Mouse (Mus musculus) heart, embryonic 14.5 days (tissue): ENCODE data around the gene Gdpd3. TPM values are rescaled to one million over a fixed set of nuclear protein-coding genes. Genes with fewer than 3 reads are reported as not detected.

Source experiments
- ATAC-seq: fragments of 200-750 bp; cut with Nextera tagmentation; 2 replicates; pipeline ENCODE4 v1.8.0; 2017; ENCODE audit warnings: low read depth, moderate TSS enrichment; ENCODE audit not compliant: insufficient number of reproducible peaks, insufficient read depth, low FRiP score
- H3K27ac ChIP-seq, 2 experiments: fragments of 200-500 bp in 1 of 2; fragments of 300-500 bp in 1 of 2; sonication (generic) in 1 of 2; replicated peaks in 1 of 2; 2 replicates each; pipeline ENCODE4 v1.5.1; 2012 to 2014; ENCODE audit warnings: low read depth in 2 of 2, low read length in 2 of 2, control low read depth in 1 of 2, mild to moderate bottlenecking in 1 of 2, mixed read lengths in 1 of 2; ENCODE audit not compliant: control insufficient read depth in 1 of 2, insufficient read depth in 1 of 2
- H3K27me3 ChIP-seq: fragments of 300-500 bp; sonication (generic); 2 replicates; pipeline ENCODE4 v1.6.1; 2014; ENCODE audit warnings: mild to moderate bottlenecking, low read length, control low read depth; ENCODE audit not compliant: control insufficient read depth, insufficient read depth
- H3K36me3 ChIP-seq: fragments of 300-500 bp; sonication (generic); 2 replicates; pipeline ENCODE4 v1.6.1; 2014; ENCODE audit warnings: mild to moderate bottlenecking, control low read depth, low read length, mixed read lengths; ENCODE audit not compliant: control insufficient read depth, insufficient read depth
- H3K4me1 ChIP-seq, 2 experiments: fragments of 200-500 bp in 1 of 2; fragments of 300-500 bp in 1 of 2; sonication (generic) in 1 of 2; 2 replicates each; pipeline ENCODE4 v1.6.1; 2012 to 2014; ENCODE audit warnings: low read length in 2 of 2, control low read depth in 1 of 2, mixed read lengths in 1 of 2; ENCODE audit not compliant: control insufficient read depth in 2 of 2, insufficient read depth in 2 of 2
- H3K4me2 ChIP-seq: fragments of 300-500 bp; sonication (generic); 2 replicates; pipeline ENCODE4 v1.6.1; 2014; ENCODE audit warnings: mild to moderate bottlenecking, low read length
- H3K4me3 ChIP-seq, 2 experiments: fragments of 200-500 bp in 1 of 2; fragments of 300-500 bp in 1 of 2; sonication (generic) in 1 of 2; 2 replicates each; pipeline ENCODE4 v1.5.1; 2012 to 2014; ENCODE audit warnings: low read length in 2 of 2, mild to moderate bottlenecking in 2 of 2, control low read depth in 1 of 2, low read depth in 1 of 2, moderate library complexity in 1 of 2; ENCODE audit not compliant: control insufficient read depth in 1 of 2, insufficient read depth in 1 of 2
- H3K9ac ChIP-seq: fragments of 300-500 bp; sonication (generic); 2 replicates; pipeline ENCODE4 v1.6.1; 2014; ENCODE audit warnings: mild to moderate bottlenecking, low read length
- H3K9me3 ChIP-seq: fragments of 300-500 bp; sonication (generic); 2 replicates; pipeline ENCODE4 v1.6.1; 2016; ENCODE audit warnings: low read length, control low read depth; ENCODE audit not compliant: control insufficient read depth
- WGBS: fragments of 180-500 bp; shearing (Covaris S2); extraction: QIAGEN DNeasy Blood & Tissue Kit; methylation state at CpG from one replicate; pipeline ENCODE4 v1.1.7; 2014; 5-methylcytosine and 5-hydroxymethylcytosine counted together
- polyA plus RNA-seq: library from polyadenylated mRNA; unstranded; fragments of >200 nt; fragmentation: Nextera tagmentation; extraction: Ambion mirVana; gene quantifications from 2 replicates; pipeline ENCODE4 v1.2.1, GENCODE M21; 2014

Gene Gdpd3
- polyA plus RNA-seq, 1 experiment from 2014 or later: 2.7 TPM

GRCm38 (mm10) chr7:126802134-126802889 is 36.2 kb downstream of the Gdpd3 start:
- Histone ChIP-seq H3K9ac (no peak overlapping the region), H3K4me2 (no peak overlapping the region), H3K4me1 (peaks cover 12 to 14% of the 10 kb centered on the region in 2 experiments), H3K9me3 (no peaks in the 10 kb centered on the region), H3K27me3 (no peaks in the 10 kb centered on the region), H3K27ac (no peak overlapping the region), H3K4me3 (no peak overlapping the region), H3K36me3 (peaks cover 29% of the 10 kb centered on the region)
- 77% methylated on average over 11 of the region's 11 CpGs for WGBS
- ATAC-seq: no peak

GRCm38 (mm10) chr7:126803181-126803580 is 37.0 kb downstream of the Gdpd3 start:
- H3K4me2 ChIP-seq: no peak overlapping the region
- no peaks in the 10 kb centered on the region for H3K9me3 ChIP-seq
- peaks cover 12 to 21% of the 10 kb centered on the region in 2 experiments for H3K4me1 ChIP-seq
- H3K36me3 ChIP-seq: peaks cover 25% of the 10 kb centered on the region
- no peak overlapping the region for H3K4me3 ChIP-seq
- 87% methylated on average over 6 of the region's 6 CpGs for WGBS
- H3K9ac ChIP-seq: no peak overlapping the region
- ATAC-seq: no peak
- H3K27me3 ChIP-seq: no peaks in the 10 kb centered on the region
- no peak overlapping the region for H3K27ac ChIP-seq

DNA sequence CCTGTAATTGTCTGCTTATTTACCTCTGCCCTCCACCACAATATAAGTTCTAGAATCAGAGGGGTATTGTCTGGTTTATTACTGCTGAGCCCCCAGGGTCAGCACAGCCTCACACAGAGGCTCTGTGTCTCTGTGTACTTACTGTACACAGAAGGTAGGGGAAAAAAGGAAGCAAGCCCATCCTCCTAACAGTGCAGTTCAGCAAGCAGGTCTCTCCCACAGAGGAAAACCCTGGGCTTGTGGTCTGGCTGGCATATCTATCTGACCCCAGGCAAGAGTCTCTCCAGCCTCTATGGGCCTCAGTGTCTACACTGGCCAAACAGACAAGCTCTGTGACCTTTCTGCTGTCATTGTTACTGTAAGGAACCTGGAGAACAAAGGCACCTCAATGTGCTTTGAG is 37.6 kb downstream of the Gdpd3 start:
- no peaks in the 10 kb centered on the region for H3K27me3 ChIP-seq
- ATAC-seq: no peak

DNA sequence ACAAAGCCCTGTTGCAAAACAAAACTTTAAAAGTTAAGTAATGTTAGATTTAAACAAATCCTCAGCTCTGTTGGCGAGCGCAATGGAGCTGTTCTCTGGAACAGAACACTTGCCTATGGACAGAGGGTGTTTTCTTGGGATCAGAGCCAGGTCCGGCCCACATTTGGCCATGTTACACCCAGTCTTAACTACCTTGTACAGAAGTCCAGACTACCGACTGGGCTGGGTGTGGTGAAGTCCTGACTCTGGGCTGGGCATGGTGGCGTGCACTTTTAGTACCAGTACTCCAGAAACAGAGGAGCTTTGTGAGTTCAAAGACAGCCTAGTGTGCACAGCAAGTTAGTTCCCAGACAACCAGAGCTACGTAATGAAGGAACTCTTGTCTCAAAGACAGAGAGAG is 40.8 kb downstream of the Gdpd3 start:
- H3K9me3 ChIP-seq: no peaks in the 10 kb centered on the region
- no peak overlapping the region for H3K27ac ChIP-seq
- no peak for ATAC-seq
- H3K4me2 ChIP-seq: no peak overlapping the region
- H3K4me1 ChIP-seq: peaks cover 4 to 17% of the 10 kb centered on the region in 2 experiments; a peak in 3 of 4 replicates
- no peak overlapping the region for H3K9ac ChIP-seq
- H3K4me3 ChIP-seq: no peak overlapping the region
- WGBS: 64% methylated on average over 6 of the region's 6 CpGs
- peaks cover 25% of the 10 kb centered on the region for H3K36me3 ChIP-seq
- H3K27me3 ChIP-seq: no peaks in the 10 kb centered on the region

More for the DNA sequence above, 37.6 kb downstream of the Gdpd3 start:
- peaks cover 12 to 26% of the 10 kb centered on the region in 2 experiments for H3K4me1 ChIP-seq
- no peak overlapping the region for H3K4me2 ChIP-seq
- no peaks in the 10 kb centered on the region for H3K9me3 ChIP-seq
- no peak overlapping the region for H3K4me3 ChIP-seq
- no peak overlapping the region for H3K27ac ChIP-seq
- peaks cover 25% of the 10 kb centered on the region for H3K36me3 ChIP-seq
- H3K9ac ChIP-seq: no peak overlapping the region

DNA sequence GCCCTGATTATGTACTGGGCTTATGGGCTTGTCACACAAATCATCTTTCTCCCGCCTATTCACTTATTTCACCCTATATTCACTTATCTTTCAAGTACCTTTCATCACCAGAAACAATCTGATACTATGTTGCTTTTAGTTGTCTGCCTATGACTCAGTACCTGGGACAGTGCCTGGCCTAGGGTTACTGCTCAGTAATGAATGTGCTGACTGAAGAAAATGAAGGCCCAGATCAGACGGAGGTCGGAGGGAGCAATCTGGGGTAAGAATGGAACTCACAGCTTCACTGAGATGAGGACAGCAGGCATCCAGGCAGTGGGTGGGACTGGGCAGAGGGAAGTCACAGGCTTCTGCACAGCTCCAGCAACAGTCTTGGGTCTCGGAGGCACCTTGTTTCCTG is 41.3 kb downstream of the Gdpd3 start:
- H3K9me3 ChIP-seq: no peaks in the 10 kb centered on the region
- ATAC-seq: no peak
- peaks cover 24% of the 10 kb centered on the region for H3K36me3 ChIP-seq
- peak overlapping the region; percentile 86 for H3K4me2 ChIP-seq
- H3K4me1 ChIP-seq: peaks cover 4 to 17% of the 10 kb centered on the region in 2 experiments; a peak in 3 of 4 replicates
- H3K4me3 ChIP-seq: no peak overlapping the region
- H3K27me3 ChIP-seq: no peaks in the 10 kb centered on the region
- 50% methylated on average over 4 of the region's 4 CpGs for WGBS
- 0 out of 4 replicates have a peak overlapping the region, but pooled peaks of 1 of the 2 experiments have one; percentile 11 for H3K27ac ChIP-seq
- peak overlapping the region; percentile 78; the same call in 1 of the 2 replicates for H3K9ac ChIP-seq

GRCm38 (mm10) chr7:126808703-126809455 is 42.7 kb downstream of the Gdpd3 start:
- H3K4me3 ChIP-seq: peak overlapping the region; percentile 52 to 56
- H3K36me3 ChIP-seq: peaks cover 12% of the 10 kb centered on the region
- peak overlapping the region; percentile 78 for H3K9ac ChIP-seq
- no peaks in the 10 kb centered on the region for H3K27me3 ChIP-seq
- ATAC-seq: peak; percentile 84
- H3K4me1 ChIP-seq: peaks cover 4 to 17% of the 10 kb centered on the region in 2 experiments; a peak in 3 of 4 replicates
- WGBS: under 1% methylated on average over 43 of the region's 43 CpGs
- peak overlapping the region; percentile 86 for H3K4me2 ChIP-seq
- no peaks in the 10 kb centered on the region for H3K9me3 ChIP-seq
- H3K27ac ChIP-seq: peak overlapping the region; percentile 88

DNA sequence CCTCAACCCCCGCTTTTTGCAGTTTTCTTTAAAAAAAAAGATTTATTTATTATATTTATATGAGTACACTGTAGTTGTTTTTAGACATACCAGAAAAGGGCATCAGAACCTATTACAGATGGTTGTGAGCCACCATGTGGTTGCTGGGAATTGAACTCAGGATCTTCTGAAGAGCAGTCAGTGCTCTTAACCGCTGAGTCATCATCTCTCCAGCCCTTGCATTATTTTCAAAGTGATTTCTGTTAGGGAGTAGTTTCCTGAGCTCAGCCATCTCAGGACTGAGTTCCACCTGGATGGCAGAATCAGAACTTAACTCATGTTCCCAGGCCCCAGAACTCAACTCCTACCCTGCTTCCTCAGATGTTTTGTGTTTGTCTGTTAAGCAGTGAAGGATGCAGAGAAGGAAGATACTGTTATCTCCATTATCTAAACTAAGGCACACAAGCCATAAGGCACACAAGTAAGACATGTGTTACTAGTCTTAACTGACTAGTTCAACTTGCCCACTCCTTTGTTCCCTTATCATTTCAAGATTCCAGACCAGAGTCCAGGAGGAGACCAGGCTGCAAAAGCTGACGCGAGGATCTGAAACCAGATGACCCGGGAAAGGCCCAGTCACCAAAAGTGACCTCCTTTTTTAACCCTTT is 43.7 kb downstream of the Gdpd3 start:
- WGBS: 43% methylated on average over 5 of the region's 5 CpGs
- Histone ChIP-seq H3K4me1 (peaks cover 4 to 17% of the 10 kb centered on the region in 2 experiments; a peak in 3 of 4 replicates), H3K27ac (peak overlapping the region; percentile 88; a peak in 3 of 4 replicates), H3K9me3 (no peaks in the 10 kb centered on the region), H3K4me2 (peak overlapping the region; percentile 86), H3K36me3 (peaks cover 8% of the 10 kb centered on the region; the same call in 1 of the 2 replicates), H3K4me3 (no peak overlapping the region), H3K9ac (peak overlapping the region; percentile 78), H3K27me3 (no peaks in the 10 kb centered on the region)
- no peak for ATAC-seq
